Mouse (Mus musculus) spleen, adult 2 months (tissue): Measurements from ENCODE around the gene Fmnl1.

Source experiments
- CTCF ChIP-seq: fragments of 200-500 bp; IDR thresholded peaks from 2 replicates; pipeline ENCODE4 v1.5.1; 2011; ENCODE audit warnings: mild to moderate bottlenecking, inconsistent platforms; ENCODE audit not compliant: insufficient read depth, insufficient read length, insufficient replicate concordance; ENCODE audit errors: extremely low read depth
- POLR2A ChIP-seq: fragments of 200-500 bp; IDR thresholded peaks from 2 replicates; pipeline ENCODE4 v1.6.1; 2011; ENCODE audit warnings: low read depth, low read length, inconsistent platforms

GRCm38 (mm10) chr11:103142441-103143182, 28.3 kb upstream of the Fmnl1 start:
- no peak for TF ChIP-seq POLR2A
- no peak for TF ChIP-seq CTCF
